ENCODE assay signal across 28 mouse cellular contexts in genomic region chr2:4958039-4958438, GRCm38 (mm10). TPM values are rescaled to one million over a fixed set of nuclear protein-coding genes. Genes with fewer than 3 reads are reported as not detected.
DNase-seq lines count a peak whose midpoint lies in the region; ATAC-seq and TF ChIP-seq lines count a peak whose summit lies in the region.
"Had no signal": no experiment of that assay in that cellular context is flagged by ENCODE, and none has a peak within 500 bp of the region (broad histone marks: within the 10 kb centered on the region; RNA-seq: fewer than 3 reads in every experiment).

No protein-coding gene starts in this region.

- no peaks in the 10 kb centered on the region for H3K4me1 ChIP-seq in heart, embryonic 12.5 days (replicated peaks)
- H3K4me1 ChIP-seq in lung, postnatal 0 days (ENCODE audit: insufficient read depth, low read depth, low read length), result no peaks in the 10 kb centered on the region
- no peaks in the 10 kb centered on the region for H3K4me1 ChIP-seq in lung, adult 2 months (ENCODE audit: control insufficient read depth, insufficient read depth, low read length)
- 0 out of 2 replicates have a peak, but pooled peaks cover 3% of the 10 kb centered on the region for H3K4me1 ChIP-seq in limb, embryonic 13.5 days
- H3K4me1 ChIP-seq: forebrain, embryonic 12.5 days; heart, embryonic 10.5 days; hindbrain, embryonic 13.5 days; liver, embryonic 13.5 days; midbrain, embryonic 10.5 days; midbrain, embryonic 15.5 days; stomach, embryonic 15.5 days had no signal

- no peak overlapping the region for H3K27ac ChIP-seq in heart, embryonic 12.5 days (ENCODE audit: poor library complexity, severe bottlenecking)
- H3K27ac ChIP-seq in lung, postnatal 0 days (ENCODE audit: low read length), result no peak overlapping the region
- H3K27ac ChIP-seq in limb, embryonic 13.5 days, result peak overlapping the region; percentile 76
- H3K27ac ChIP-seq: forebrain, embryonic 12.5 days; heart, embryonic 10.5 days; hindbrain, embryonic 13.5 days; layer of hippocampus, adult 2 months; liver, embryonic 13.5 days; midbrain, embryonic 10.5 days; midbrain, embryonic 15.5 days; stomach, embryonic 15.5 days had no signal

- TF ChIP-seq EP300 in lung, postnatal 0 days (IDR thresholded peaks at IDR 0.05), result no peak

- no peaks in the 10 kb centered on the region for H3K9me3 ChIP-seq in heart, embryonic 12.5 days (replicated peaks)
- H3K9me3 ChIP-seq in lung, postnatal 0 days (ENCODE audit: low read length), result no peaks in the 10 kb centered on the region
- no peaks in the 10 kb centered on the region for H3K9me3 ChIP-seq in limb, embryonic 13.5 days
- H3K9me3 ChIP-seq: forebrain, embryonic 12.5 days; G1E; heart, embryonic 10.5 days; hindbrain, embryonic 13.5 days; liver, embryonic 13.5 days; midbrain, embryonic 10.5 days; midbrain, embryonic 15.5 days; stomach, embryonic 15.5 days had no signal

- 84% methylated on average over 12 of the region's 12 CpGs for WGBS in heart, embryonic 12.5 days
- WGBS in lung, postnatal 0 days, result 58% methylated on average over 12 of the region's 12 CpGs
- WGBS in lung, adult 2 months, result 64% methylated on average over 12 of the region's 12 CpGs
- 76% methylated on average over 12 of the region's 12 CpGs for WGBS in limb, embryonic 13.5 days

- no peak for TF ChIP-seq CTCF in lung, postnatal 0 days (IDR thresholded peaks at IDR 0.05)
- no peak for TF ChIP-seq CTCF in lung, adult 2 months (IDR thresholded peaks at IDR 0.05; ENCODE audit: insufficient read depth, low read length)

- no peak overlapping the region for H3K4me3 ChIP-seq in heart, embryonic 12.5 days
- H3K4me3 ChIP-seq in lung, postnatal 0 days (ENCODE audit: low read depth, low read length), result no peak overlapping the region
- H3K4me3 ChIP-seq in lung, adult 2 months (replicated peaks; ENCODE audit: extremely low read depth, low read depth, low read length), result no peak overlapping the region
- no peak overlapping the region for H3K4me3 ChIP-seq in limb, embryonic 13.5 days
- H3K4me3 ChIP-seq: forebrain, embryonic 12.5 days; heart, embryonic 10.5 days; hindbrain, embryonic 13.5 days; layer of hippocampus, adult 2 months; liver, embryonic 13.5 days; midbrain, embryonic 10.5 days; midbrain, embryonic 15.5 days; stomach, embryonic 15.5 days had no signal

- H3K27me3 ChIP-seq in heart, embryonic 12.5 days (replicated peaks), result no peaks in the 10 kb centered on the region
- H3K27me3 ChIP-seq in lung, postnatal 0 days (replicated peaks; ENCODE audit: insufficient read depth, low read length), result no peaks in the 10 kb centered on the region
- H3K27me3 ChIP-seq in limb, embryonic 13.5 days, result no peaks in the 10 kb centered on the region
- H3K27me3 ChIP-seq: forebrain, embryonic 12.5 days; hindbrain, embryonic 13.5 days; liver, embryonic 13.5 days; midbrain, embryonic 15.5 days; stomach, embryonic 15.5 days had no signal

- H3K36me3 ChIP-seq in heart, embryonic 12.5 days, result no peaks in the 10 kb centered on the region
- H3K36me3 ChIP-seq in lung, postnatal 0 days (ENCODE audit: insufficient read depth, low read length), result no peaks in the 10 kb centered on the region
- H3K36me3 ChIP-seq in limb, embryonic 13.5 days, result no peaks in the 10 kb centered on the region
- H3K36me3 ChIP-seq: forebrain, embryonic 12.5 days; G1E; heart, embryonic 10.5 days; hindbrain, embryonic 13.5 days; liver, embryonic 13.5 days; midbrain, embryonic 10.5 days; midbrain, embryonic 15.5 days; stomach, embryonic 15.5 days had no signal

- TF ChIP-seq POLR2A in lung, adult 2 months (IDR thresholded peaks at IDR 0.05; ENCODE audit: borderline replicate concordance, extremely low read depth, low read depth, low read length), result no peak

- H3K9ac ChIP-seq in heart, embryonic 12.5 days, result no peak overlapping the region
- no peak overlapping the region for H3K9ac ChIP-seq in lung, postnatal 0 days (replicated peaks; ENCODE audit: low read depth)
- no peak overlapping the region for H3K9ac ChIP-seq in limb, embryonic 13.5 days
- H3K9ac ChIP-seq: forebrain, embryonic 12.5 days; forebrain, postnatal 0 days; hindbrain, embryonic 13.5 days; liver, embryonic 13.5 days; midbrain, embryonic 15.5 days; stomach, embryonic 15.5 days had no signal

- no peak overlapping the region for H3K4me2 ChIP-seq in heart, embryonic 12.5 days
- no peak overlapping the region for H3K4me2 ChIP-seq in lung, postnatal 0 days (replicated peaks; ENCODE audit: low read depth, low read length)
- H3K4me2 ChIP-seq in limb, embryonic 13.5 days (replicated peaks), result no peak overlapping the region
- H3K4me2 ChIP-seq: forebrain, embryonic 12.5 days; hindbrain, embryonic 13.5 days; liver, embryonic 13.5 days; midbrain, embryonic 15.5 days; stomach, embryonic 15.5 days had no signal

- peak; percentile 57 for DNase-seq in heart, adult 11 months
- peak; percentile 4 for DNase-seq in lung, postnatal 0 days (ENCODE audit: low spot score)
- DNase-seq in lung, adult 2 months, result no peak
- DNase-seq in kidney, postnatal 36 days, result no peak
- DNase-seq in kidney, postnatal 4 days, result no peak
- DNase-seq: adrenal gland, postnatal 10 days; cerebellum, adult 8-10 months; cerebellum, postnatal 25 days; forebrain, postnatal 0 days; gastrocnemius, postnatal 10 days; heart, postnatal 36 days; kidney, adult 9 months; kidney, postnatal 14 days; left cerebral cortex, postnatal 4 days; liver, embryonic 13.5 days; lung, adult 18-20 months; right cerebral cortex, postnatal 25 days had no signal

- ATAC-seq in heart, embryonic 12.5 days (ENCODE audit: insufficient number of reproducible peaks, low FRiP score), result no peak
- peak; percentile 14; the same call in 1 of the 2 replicates for ATAC-seq in lung, postnatal 0 days
- ATAC-seq in limb, embryonic 13.5 days (ENCODE audit: low FRiP score, low read depth), result peak; percentile 73; the same call in 1 of the 2 replicates
- ATAC-seq: forebrain, postnatal 0 days; intestine, postnatal 0 days; midbrain, embryonic 15.5 days had no signal

RNA-seq across cellular contexts. Expression of gene Ucma, which starts 17.9 kb away (rescaled TPM):
- not detected in 2 replicates for polyA plus RNA-seq in heart, embryonic 12.5 days (2016; fragmentation: Nextera tagmentation; extraction: Ambion mirVana)
- polyA plus RNA-seq in lung, postnatal 0 days (2015; fragmentation: Nextera tagmentation; extraction: Ambion mirVana), result not detected in 2 replicates
- 0.22 TPM in 1 of 2 replicates, not detected in the other for polyA plus RNA-seq in lung, adult 2 months (2012; rRNA removed)
- 0.50 and 0.52 TPM in 2 replicates for polyA plus RNA-seq in limb, embryonic 13.5 days (2015; fragmentation: Nextera tagmentation; extraction: Ambion mirVana)
- polyA plus RNA-seq: forebrain, embryonic 12.5 days; G1E; heart, embryonic 10.5 days; intestine, postnatal 0 days; liver, embryonic 13.5 days; midbrain, embryonic 10.5 days; stomach, embryonic 15.5 days had no signal

RNA-seq across cellular contexts. Expression of gene Phyh, which starts 39.2 kb away (rescaled TPM):
- polyA plus RNA-seq in heart, embryonic 12.5 days (2016; fragmentation: Nextera tagmentation; extraction: Ambion mirVana), result 132 and 140 TPM in 2 replicates
- polyA plus RNA-seq in lung, postnatal 0 days (2015; fragmentation: Nextera tagmentation; extraction: Ambion mirVana), result 76.5 and 86.9 TPM in 2 replicates
- 31.7 and 49.5 TPM in 2 replicates for polyA plus RNA-seq in lung, adult 2 months (2012; rRNA removed)
- polyA plus RNA-seq in limb, embryonic 13.5 days (2015; fragmentation: Nextera tagmentation; extraction: Ambion mirVana), result 55.0 and 56.7 TPM in 2 replicates

RNA-seq across cellular contexts. Expression of gene Mcm10, which starts 54.6 kb away (rescaled TPM):
- 23.8 and 24.2 TPM in 2 replicates for polyA plus RNA-seq in heart, embryonic 12.5 days (2016; fragmentation: Nextera tagmentation; extraction: Ambion mirVana)
- polyA plus RNA-seq in lung, postnatal 0 days (2015; fragmentation: Nextera tagmentation; extraction: Ambion mirVana), result 2.0 and 2.1 TPM in 2 replicates
- polyA plus RNA-seq in lung, adult 2 months (2012; rRNA removed), result 0.45 and 1.2 TPM in 2 replicates
- polyA plus RNA-seq in limb, embryonic 13.5 days (2015; fragmentation: Nextera tagmentation; extraction: Ambion mirVana), result 27.7 and 29.2 TPM in 2 replicates

Comparison
In these comparisons a context has a peak if more than half of its experiments do, and no peak if none do; other contexts are left out.
1. DNase-seq: peak in heart, adult 11 months (single experiment) and lung, postnatal 0 days (single experiment); none in lung, adult 2 months (single experiment), kidney, postnatal 36 days (0 of 2) and kidney, postnatal 4 days (0 of 2).